Mouse (Mus musculus): Measurements from ENCODE around the gene B630019K06Rik.
"Not testable (repeated sequence)": the region's sequence is repeated elsewhere in the genome, so short reads cannot be mapped to it uniquely, and the experiment has no call there.

The B630019K06Rik gene

DNA sequence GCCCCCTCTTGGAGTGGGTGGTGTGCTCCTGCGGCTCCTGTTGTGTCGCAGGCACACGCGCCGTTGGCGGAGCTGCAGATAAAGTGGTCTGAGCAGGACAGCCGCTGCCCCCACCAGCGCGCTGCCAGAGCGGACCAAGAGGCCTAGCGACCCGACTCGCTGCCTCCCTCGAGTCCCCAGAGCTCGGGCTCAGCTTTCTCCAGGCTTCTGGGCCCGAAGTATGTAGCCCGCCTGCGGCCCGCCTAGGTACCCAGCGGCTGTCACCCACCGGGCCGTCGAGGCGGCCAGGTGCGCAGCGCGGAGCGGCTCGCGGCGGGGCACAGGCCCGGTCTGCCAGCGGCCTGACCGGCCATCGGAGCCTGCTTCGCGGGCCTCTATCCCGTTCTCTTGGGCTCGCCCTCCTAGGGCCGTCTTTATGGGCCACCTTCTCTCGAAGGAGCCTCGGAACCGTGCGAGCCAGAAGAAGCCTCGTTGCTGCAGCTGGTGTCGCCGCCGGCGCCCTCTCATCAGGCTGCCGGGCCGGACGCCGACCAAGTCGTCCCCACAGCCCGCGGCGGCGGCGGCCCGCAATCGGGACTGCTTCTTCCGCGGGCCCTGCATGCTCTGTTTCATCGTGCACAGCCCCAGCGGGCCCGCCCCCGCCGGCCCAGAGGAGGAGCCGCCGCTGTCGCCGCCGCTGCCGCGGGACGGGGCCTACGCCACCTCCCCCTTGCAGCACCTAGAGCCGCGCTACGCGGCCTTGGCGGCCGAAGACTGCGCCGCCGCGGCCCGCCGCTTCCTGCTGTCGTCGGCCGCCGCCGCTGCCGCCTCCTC, at the start of gene B630019K06Rik:
Gene B630019K06Rik (plus strand): TSS at position 40 of the 813 bp plus-strand sequence.
- DNase-seq, result peak; percentile 73 to 81

DNA sequence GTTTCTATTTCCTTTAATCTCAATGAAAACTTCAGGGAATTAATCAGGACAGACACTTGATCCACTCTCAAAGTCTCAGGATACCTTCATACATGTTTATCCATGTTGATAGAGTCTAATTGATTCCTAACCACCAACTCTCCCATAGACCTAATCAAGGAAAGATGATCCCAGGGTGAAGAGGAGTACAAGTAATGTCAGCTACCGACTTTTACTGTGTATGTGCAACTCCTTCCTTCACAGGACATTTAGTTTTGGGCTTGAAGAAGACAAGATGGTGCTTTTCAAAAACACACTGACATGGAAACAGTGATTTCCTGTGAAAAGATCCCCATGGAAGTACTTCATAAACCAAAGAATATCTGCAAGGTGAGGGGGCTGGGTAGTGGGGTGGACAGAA, 48.5 kb upstream of the B630019K06Rik start, which contains the start of gene Gm6592:
Gene Gm6592 (plus strand): TSS at position 301 of the 400 bp plus-strand sequence.
- DNase-seq, result no peak

DNA sequence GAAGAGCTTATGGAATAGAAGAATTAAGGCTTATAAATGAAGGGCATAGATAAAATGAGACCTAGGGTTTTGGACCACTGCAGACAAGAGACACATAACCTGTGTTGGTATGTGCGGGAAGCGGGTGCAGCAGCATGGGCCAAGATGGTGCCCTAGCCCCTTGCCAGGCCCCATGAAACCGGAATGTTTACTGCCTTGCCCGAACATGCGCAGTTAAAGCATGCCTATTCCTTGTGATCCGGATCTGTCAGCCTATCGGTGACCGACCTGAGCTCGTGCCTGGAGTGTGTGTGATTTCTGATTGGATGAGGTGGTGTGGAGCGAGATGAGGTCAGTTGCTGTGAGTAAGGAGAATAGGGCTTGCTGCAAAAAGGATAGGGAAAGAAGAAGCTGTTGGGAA, 39.7 kb upstream of the B630019K06Rik start:
- DNase-seq, result no peak

DNA sequence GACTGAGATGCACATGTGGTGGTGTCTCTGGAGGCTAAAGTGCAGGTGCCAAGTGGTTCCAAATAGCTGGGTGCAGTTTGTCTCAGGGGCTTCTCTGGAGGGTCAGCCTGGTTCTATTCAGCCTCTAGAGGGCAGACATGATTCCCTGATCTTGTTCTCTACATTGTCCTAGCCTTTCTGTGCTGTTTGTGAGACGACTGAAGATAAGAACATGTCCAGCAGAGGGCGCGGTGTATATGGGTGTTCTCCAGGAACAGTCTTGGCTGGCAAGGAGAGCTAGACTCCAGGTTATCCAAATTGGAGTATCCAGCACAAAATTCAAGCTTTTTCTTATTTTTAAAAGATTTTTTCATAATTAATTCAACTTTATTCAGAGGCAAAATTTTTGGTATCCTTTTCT, 27.9 kb upstream of the B630019K06Rik start:
- DNase-seq, result peak; percentile 75 to 86

DNA sequence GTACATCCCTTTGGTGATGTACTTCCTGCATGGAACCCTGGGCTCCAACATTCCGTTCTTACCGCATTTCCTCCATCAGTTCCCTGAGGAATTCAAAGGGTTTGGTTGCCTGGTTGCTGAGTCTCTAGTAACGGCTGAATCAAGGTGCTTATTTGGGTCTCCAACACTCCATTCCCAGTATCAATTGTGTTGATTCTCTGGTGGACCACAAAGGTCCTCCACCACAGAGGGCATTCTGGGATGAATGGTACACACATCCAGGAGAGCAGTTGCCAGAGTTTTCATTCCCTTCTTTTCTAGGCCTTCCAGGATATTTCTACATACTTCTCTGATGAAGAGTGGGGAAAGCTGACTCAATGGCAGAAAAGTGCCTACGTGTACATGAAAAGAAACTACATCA, 18.2 kb upstream of the B630019K06Rik start, which contains the start of gene Gm5751:
Gene Gm5751 (plus strand): TSS at position 301 of the 400 bp plus-strand sequence.
- not testable (repeated sequence) for DNase-seq

DNA sequence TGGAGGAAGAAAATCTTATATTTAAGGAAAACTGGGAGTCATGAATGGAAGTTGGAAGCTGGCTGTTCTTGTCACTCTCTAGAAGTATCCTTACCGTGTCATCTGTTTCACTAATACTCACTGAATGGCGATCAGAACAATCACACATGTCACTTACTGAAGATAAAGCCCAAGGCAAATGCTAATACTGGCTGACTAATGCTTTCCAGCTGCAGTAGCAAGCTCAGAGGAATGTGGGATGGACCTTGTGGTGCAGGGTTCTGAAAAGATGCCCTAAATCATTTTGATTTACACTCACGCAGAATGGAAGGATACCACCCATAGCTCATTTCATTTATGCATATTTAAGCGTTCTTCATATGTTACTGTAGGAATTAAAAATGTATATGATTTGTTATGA, 7.8 kb upstream of the B630019K06Rik start:
- no peak for DNase-seq

DNA sequence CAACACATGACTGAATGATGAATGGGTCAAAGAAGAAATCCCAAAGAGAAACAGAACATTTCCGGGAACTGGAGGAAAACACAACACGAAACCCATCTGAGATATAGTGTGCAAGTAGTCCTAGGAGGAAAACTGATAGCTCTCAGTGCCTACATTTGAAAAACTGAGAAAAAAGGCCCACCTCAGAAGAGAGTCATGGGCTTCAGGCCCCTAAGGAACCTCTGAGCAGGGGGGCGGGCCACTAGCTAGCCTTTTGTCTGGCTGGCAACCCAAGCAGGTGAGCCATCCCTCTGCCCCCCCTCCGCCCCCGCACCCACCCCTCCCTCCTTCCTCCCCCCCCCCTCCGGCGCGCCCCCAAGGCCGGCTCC, 223 bp upstream of the B630019K06Rik start:
- DNase-seq, result peak in 1 of 2 experiments; percentile 11

DNA sequence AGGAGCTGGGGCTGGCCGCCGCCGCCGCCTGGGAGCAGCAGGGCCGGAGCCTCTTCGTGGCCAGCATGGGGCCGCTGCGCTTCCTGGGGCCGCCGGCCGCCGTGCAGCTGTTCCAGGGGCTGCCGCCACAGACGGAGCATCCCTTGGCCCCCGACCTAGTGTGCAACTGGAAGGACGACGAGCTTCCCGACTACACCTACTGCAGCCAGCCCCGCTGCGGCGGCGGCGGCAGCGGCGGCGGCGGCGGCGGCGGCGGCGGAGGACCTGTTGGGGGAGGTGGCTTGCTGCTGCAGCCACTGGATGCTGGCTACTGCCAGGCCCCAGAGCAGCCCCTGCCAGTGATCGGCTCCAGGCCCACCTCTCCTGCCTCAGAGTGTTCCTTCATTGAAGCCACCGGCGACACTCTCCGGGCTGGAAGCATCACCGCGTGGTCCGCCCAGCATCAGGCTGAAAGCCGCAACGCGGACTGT, 1.0 kb downstream of the B630019K06Rik start:
- DNase-seq, result no peak

DNA sequence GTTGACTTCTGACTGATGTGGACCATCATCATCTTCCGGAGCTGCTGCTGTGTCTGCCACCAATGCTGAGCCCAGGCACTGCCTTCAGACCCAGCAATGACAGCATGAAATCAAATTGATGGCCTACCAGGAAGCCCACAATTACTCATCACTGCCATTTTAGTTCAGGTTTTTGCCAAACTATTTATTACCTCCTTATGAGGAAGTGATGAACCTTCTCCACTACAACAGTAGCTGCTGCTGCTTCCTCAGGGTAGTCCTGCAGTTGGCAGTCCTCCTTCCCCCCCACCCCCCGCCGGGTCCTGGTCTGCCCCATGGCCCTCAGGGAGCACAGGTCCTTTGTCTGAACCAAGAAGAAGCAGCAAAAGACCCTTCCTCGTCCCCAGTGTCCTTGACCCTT, 8.6 kb downstream of the B630019K06Rik start:
- DNase-seq, result no peak

DNA sequence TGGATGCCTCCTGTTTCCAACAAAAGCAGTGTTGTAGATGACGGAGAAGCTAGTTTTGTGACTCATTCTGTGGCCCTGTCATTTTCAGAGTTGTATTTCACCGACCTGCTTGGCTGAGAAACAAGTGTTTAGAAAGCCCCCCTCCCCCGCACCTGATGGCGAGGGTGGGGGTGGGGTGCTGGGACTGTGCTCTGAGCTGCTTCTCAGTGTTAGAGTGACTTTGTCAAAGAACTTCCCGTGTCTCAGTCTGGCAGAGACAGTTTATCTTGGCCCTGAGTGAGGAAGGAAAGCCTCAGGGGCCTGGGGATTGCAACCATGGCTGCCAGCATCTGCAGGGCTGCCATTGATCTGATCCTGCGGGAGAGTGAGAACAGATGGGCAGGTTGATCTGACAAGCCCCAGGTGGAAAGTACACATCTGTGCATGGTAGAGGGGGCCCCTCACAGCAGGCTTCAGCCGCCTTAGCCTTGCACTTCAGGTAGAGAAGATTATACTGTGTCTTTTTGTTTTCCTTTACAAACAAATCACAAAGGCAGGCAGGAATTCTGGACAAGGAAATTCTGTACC, 9.8 kb downstream of the B630019K06Rik start:
- DNase-seq, result no peak

DNA sequence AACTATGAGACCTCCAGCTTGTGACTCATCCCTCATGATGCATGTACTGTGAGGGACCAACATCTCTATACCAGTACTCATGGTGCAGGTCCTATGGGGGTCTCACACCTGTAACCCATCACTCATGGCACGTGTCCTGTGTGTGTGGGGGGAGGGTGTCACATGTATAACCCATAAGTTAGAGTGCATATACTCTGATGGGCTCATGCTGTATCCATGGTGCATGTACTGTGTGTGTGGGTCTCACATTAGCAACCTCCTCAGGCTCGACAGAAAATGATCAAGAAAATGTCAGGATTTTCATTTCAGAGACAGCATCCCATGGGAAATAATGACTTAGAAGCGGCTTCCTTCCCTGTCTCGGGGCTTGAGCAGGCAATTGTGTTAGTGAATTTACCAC, 28.9 kb downstream of the B630019K06Rik start:
- no peak for DNase-seq

DNA sequence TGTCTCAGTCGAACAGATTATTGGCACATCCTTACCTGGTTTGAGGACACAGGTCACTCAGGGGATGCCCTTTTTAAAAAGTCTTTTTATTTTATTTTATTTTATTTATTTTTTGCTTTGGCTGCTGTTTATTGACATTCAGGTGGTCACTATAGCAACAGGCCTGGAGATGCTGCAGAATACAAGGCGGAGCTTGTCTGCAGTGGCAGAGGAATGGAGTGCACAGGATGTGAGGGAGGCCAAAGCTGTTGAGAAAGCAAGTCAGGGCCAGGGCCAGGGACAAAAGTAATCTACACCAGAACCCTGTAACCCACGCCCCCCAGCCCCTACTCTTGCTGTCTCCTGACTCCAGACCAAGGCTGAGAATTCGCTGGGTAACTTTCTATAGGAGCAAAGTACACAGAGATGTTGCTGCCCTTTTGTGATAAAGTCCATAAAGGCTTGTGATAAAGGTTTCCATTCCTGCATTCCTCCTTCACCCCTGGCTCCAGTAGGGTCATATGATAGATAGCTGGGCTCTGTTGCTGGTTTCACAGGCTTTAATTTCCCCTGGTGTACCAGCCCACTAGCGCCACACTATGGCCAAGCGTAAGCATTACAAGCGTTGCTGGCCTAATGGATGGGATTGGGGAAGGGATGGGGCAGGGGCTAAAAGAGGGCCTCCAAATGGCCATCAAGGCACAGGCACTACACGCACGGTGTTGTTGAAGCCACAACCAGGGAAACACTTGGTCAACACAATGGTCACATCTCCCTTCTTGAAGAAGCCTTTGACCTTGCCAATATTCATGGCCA, 29.8 kb downstream of the B630019K06Rik start:
- DNase-seq, result peak in 1 of 2 experiments; percentile 1

DNA sequence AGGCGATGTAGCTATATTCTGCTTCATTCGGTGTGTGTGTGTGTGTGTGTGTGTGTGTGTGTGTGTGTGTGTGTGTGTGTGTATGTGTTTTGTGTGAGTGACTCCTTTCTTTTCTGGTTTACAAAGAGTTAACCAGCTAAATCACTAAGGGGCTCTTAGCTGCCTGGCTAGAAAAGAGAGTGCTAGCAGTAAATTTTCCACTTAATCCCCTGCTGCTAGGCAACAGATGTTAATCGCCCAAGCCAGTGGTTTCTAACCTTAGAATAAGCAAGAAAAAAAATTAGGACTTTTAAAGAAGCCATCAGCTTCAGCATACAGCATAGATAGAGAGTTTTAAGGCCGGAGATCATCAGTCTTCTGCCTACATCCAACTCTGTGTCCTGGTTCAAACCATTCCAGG, 35.1 kb downstream of the B630019K06Rik start:
- DNase-seq, result no peak

DNA sequence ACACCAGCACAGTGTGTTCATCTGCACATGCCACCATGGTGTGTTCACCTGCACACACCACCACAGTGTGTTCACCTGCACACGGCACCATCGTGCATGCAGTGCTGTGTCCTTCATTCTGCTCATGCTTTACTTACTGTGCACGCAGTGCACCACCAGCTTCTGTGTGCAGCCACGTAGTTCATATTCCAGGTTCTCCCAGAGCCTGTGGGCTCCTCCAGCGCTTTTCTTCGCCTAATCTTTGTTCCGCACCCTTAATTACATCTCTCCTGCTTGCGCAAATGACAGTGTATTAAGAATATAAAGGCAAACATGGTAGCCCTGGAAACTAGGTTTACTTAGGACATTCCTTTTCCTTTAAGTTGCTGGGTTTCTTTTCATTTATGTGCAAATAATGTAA, 51.9 kb downstream of the B630019K06Rik start:
- no peak for DNase-seq

Measured in kidney, postnatal 36 days (tissue).